Mouse (Mus musculus): ENCODE results near the gene Trpv5.

- TF ChIP-seq CTCF (IDR thresholded peaks at IDR 0.05; ENCODE audit: control insufficient read depth, insufficient read depth, insufficient replicate concordance, low read depth, low read length) (no peak), POLR2A (IDR thresholded peaks at IDR 0.05; ENCODE audit: control insufficient read depth, low read depth, low read length) (no peak)
These were observed 11.6 kb upstream of the Trpv5 start for GRCm38 (mm10) chr6:41692200-41692599.

All from testis, adult 2 months (tissue).